Mouse (Mus musculus) intestine, embryonic 16.5 days (tissue): Measurements from ENCODE around the gene Ttc23. TPM values are rescaled to one million over a fixed set of nuclear protein-coding genes. Genes with fewer than 3 reads are reported as not detected.

Experiments used
- ATAC-seq: fragments of 200-750 bp; cut with Nextera tagmentation; 2 replicates; pipeline ENCODE4 v1.8.0; 2017; ENCODE audit warnings: moderate TSS enrichment, moderate library complexity
- H3K27ac ChIP-seq: fragments of 300-500 bp; sonication (generic); 2 replicates; pipeline ENCODE4 v1.5.1; 2014; ENCODE audit warnings: mild to moderate bottlenecking, low read length
- H3K27me3 ChIP-seq: fragments of 300-500 bp; sonication (generic); replicated peaks from 2 replicates; pipeline ENCODE4 v1.6.1; 2014; ENCODE audit warnings: low read length, control low read depth, mixed read lengths; ENCODE audit not compliant: control insufficient read depth, insufficient read depth
- H3K36me3 ChIP-seq: fragments of 300-500 bp; sonication (generic); 2 replicates; pipeline ENCODE4 v1.6.1; 2014; ENCODE audit warnings: low read length, control low read depth; ENCODE audit not compliant: control insufficient read depth, insufficient read depth
- H3K4me1 ChIP-seq: fragments of 300-500 bp; sonication (generic); 2 replicates; pipeline ENCODE4 v1.6.1; 2014; ENCODE audit warnings: low read length, control low read depth, mixed read lengths; ENCODE audit not compliant: control insufficient read depth, insufficient read depth
- H3K4me2 ChIP-seq: fragments of 300-500 bp; sonication (generic); 2 replicates; pipeline ENCODE4 v1.6.1; 2014; ENCODE audit warnings: low read depth, low read length, control low read depth
- H3K4me3 ChIP-seq: fragments of 300-500 bp; sonication (generic); 2 replicates; pipeline ENCODE4 v1.5.1; 2014; ENCODE audit warnings: mild to moderate bottlenecking, low read length
- H3K9ac ChIP-seq: fragments of 300-500 bp; sonication (generic); 2 replicates; pipeline ENCODE4 v1.6.1; 2014; ENCODE audit warnings: low read depth, low read length
- H3K9me3 ChIP-seq: fragments of 300-500 bp; sonication (generic); 2 replicates; pipeline ENCODE4 v1.6.1; 2016; ENCODE audit warnings: low read length, control low read depth; ENCODE audit not compliant: control insufficient read depth
- WGBS: fragments of 180-500 bp; shearing (Covaris S2); extraction: QIAGEN DNeasy Blood & Tissue Kit; methylation state at CpG from one replicate; pipeline ENCODE4 v1.1.7; 2014; 5-methylcytosine and 5-hydroxymethylcytosine counted together
- polyA plus RNA-seq: library from polyadenylated mRNA; unstranded; fragments of >200 nt; fragmentation: Nextera tagmentation; extraction: Ambion mirVana; gene quantifications from 2 replicates; pipeline ENCODE4 v1.2.1, GENCODE M21; 2015

Ttc23 gene
- polyA plus RNA-seq, 1 experiment from 2014 or later: 18.2 TPM

- Histone ChIP-seq H3K9ac (no peak overlapping the region), H3K4me2 (no peak overlapping the region), H3K27me3 (no peaks in the 10 kb centered on the region), H3K27ac (no peak overlapping the region), H3K9me3 (no peaks in the 10 kb centered on the region), H3K36me3 (0 out of 2 replicates have a peak, but pooled peaks cover 3% of the 10 kb centered on the region), H3K4me1 (no peaks in the 10 kb centered on the region; the same call in 1 of the 2 replicates), H3K4me3 (no peak overlapping the region)
- no peak for ATAC-seq
- 86% methylated on average over 16 of the region's 16 CpGs for WGBS
Observed at GRCm38 (mm10) chr7:67683006-67683405, 35.8 kb downstream of the Ttc23 start.

GRCm38 (mm10) chr7:67686545-67686944 is 39.3 kb downstream of the Ttc23 start:
- no peak overlapping the region for H3K4me3 ChIP-seq
- no peaks in the 10 kb centered on the region for H3K27me3 ChIP-seq
- H3K36me3 ChIP-seq: 0 out of 2 replicates have a peak, but pooled peaks cover 3% of the 10 kb centered on the region
- 95% methylated on average over 3 of the region's 3 CpGs for WGBS
- H3K27ac ChIP-seq: no peak overlapping the region
- no peaks in the 10 kb centered on the region for H3K4me1 ChIP-seq
- no peaks in the 10 kb centered on the region for H3K9me3 ChIP-seq
- H3K4me2 ChIP-seq: no peak overlapping the region
- no peak overlapping the region for H3K9ac ChIP-seq
- ATAC-seq: no peak

GRCm38 (mm10) chr7:67688281-67688680 is 41.1 kb downstream of the Ttc23 start:
- no peak overlapping the region for H3K4me3 ChIP-seq

GRCm38 (mm10) chr7:67689793-67690192 is 42.6 kb downstream of the Ttc23 start:
- Histone ChIP-seq H3K9me3 (no peaks in the 10 kb centered on the region), H3K4me3 (no peak overlapping the region), H3K36me3 (0 out of 2 replicates have a peak, but pooled peaks cover 6% of the 10 kb centered on the region), H3K4me2 (no peak overlapping the region), H3K27ac (no peak overlapping the region), H3K9ac (no peak overlapping the region), H3K4me1 (no peaks in the 10 kb centered on the region), H3K27me3 (no peaks in the 10 kb centered on the region)
- ATAC-seq: no peak
- WGBS: 81% methylated on average over 7 of the region's 7 CpGs

More at GRCm38 (mm10) chr7:67688281-67688680, 41.1 kb downstream of the Ttc23 start:
- 20% methylated on average over 3 of the region's 3 CpGs for WGBS
- 0 out of 2 replicates have a peak, but pooled peaks cover 3% of the 10 kb centered on the region for H3K36me3 ChIP-seq
- H3K27me3 ChIP-seq: no peaks in the 10 kb centered on the region
- H3K4me1 ChIP-seq: no peaks in the 10 kb centered on the region
- H3K27ac ChIP-seq: no peak overlapping the region
- no peaks in the 10 kb centered on the region for H3K9me3 ChIP-seq
- H3K9ac ChIP-seq: no peak overlapping the region
- ATAC-seq: peak; percentile 80
- no peak overlapping the region for H3K4me2 ChIP-seq

- no peak for ATAC-seq
- no peak overlapping the region for H3K27ac ChIP-seq
- H3K4me3 ChIP-seq: no peak overlapping the region
- 71% methylated on average over 6 of the region's 6 CpGs for WGBS
- 0 out of 2 replicates have a peak, but pooled peaks cover 2% of the 10 kb centered on the region for H3K36me3 ChIP-seq
- H3K4me2 ChIP-seq: no peak overlapping the region
- no peak overlapping the region for H3K9ac ChIP-seq
- no peaks in the 10 kb centered on the region for H3K9me3 ChIP-seq
- H3K27me3 ChIP-seq: no peaks in the 10 kb centered on the region
- H3K4me1 ChIP-seq: no peaks in the 10 kb centered on the region
Observed at GRCm38 (mm10) chr7:67691036-67691435, 43.8 kb downstream of the Ttc23 start.

- no peaks in the 10 kb centered on the region for H3K4me1 ChIP-seq
- no peak overlapping the region for H3K4me2 ChIP-seq
- H3K4me3 ChIP-seq: no peak overlapping the region
- no peak overlapping the region for H3K9ac ChIP-seq
- ATAC-seq: no peak
- H3K36me3 ChIP-seq: 0 out of 2 replicates have a peak, but pooled peaks cover 2% of the 10 kb centered on the region
- H3K27ac ChIP-seq: no peak overlapping the region
- no peaks in the 10 kb centered on the region for H3K27me3 ChIP-seq
- WGBS: 65% methylated on average over 3 of the region's 3 CpGs
- H3K9me3 ChIP-seq: no peaks in the 10 kb centered on the region
Observed at GRCm38 (mm10) chr7:67692141-67692540, 44.9 kb downstream of the Ttc23 start.

GRCm38 (mm10) chr7:67692791-67693538 is 45.8 kb downstream of the Ttc23 start:
- H3K4me1 ChIP-seq: no peaks in the 10 kb centered on the region
- no peak overlapping the region for H3K4me2 ChIP-seq
- WGBS: 91% methylated on average over 23 of the region's 23 CpGs
- no peaks in the 10 kb centered on the region for H3K9me3 ChIP-seq
- no peak overlapping the region for H3K27ac ChIP-seq
- H3K36me3 ChIP-seq: peaks cover 4% of the 10 kb centered on the region; the same call in 1 of the 2 replicates
- no peak overlapping the region for H3K9ac ChIP-seq
- no peak for ATAC-seq
- H3K27me3 ChIP-seq: no peaks in the 10 kb centered on the region
- no peak overlapping the region for H3K4me3 ChIP-seq

- no peak overlapping the region for H3K9ac ChIP-seq
- ATAC-seq: no peak
- H3K27me3 ChIP-seq: no peaks in the 10 kb centered on the region
- WGBS: 77% methylated on average over 7 of the region's 7 CpGs
- no peaks in the 10 kb centered on the region for H3K4me1 ChIP-seq
- H3K4me3 ChIP-seq: no peak overlapping the region
- H3K27ac ChIP-seq: no peak overlapping the region
- no peak overlapping the region for H3K4me2 ChIP-seq
- H3K36me3 ChIP-seq: peaks cover 5% of the 10 kb centered on the region; the same call in 1 of the 2 replicates
- no peaks in the 10 kb centered on the region for H3K9me3 ChIP-seq
Observed at GRCm38 (mm10) chr7:67695906-67696305, 48.7 kb downstream of the Ttc23 start.

- Histone ChIP-seq H3K27ac (no peak overlapping the region), H3K27me3 (no peaks in the 10 kb centered on the region), H3K4me3 (no peak overlapping the region), H3K36me3 (peaks cover 5% of the 10 kb centered on the region; the same call in 1 of the 2 replicates), H3K9ac (no peak overlapping the region), H3K4me1 (no peaks in the 10 kb centered on the region), H3K4me2 (no peak overlapping the region), H3K9me3 (no peaks in the 10 kb centered on the region)
- no peak for ATAC-seq
- whole genome bisulfite sequencing: 87% methylated on average over 28 of the region's 28 CpGs
Observed at GRCm38 (mm10) chr7:67697892-67698630, 50.9 kb downstream of the Ttc23 start.
